Mouse (Mus musculus) limb, embryonic 11.5 days (tissue): ENCODE measurements around the gene Magi2. TPM values are rescaled to one million over a fixed set of nuclear protein-coding genes. Genes with fewer than 3 reads are reported as not detected.

Experiments used
- ATAC-seq: fragments of 200-750 bp; cut with Nextera tagmentation; 2 replicates; pipeline ENCODE4 v1.8.0; 2017; ENCODE audit warnings: low read depth; ENCODE audit not compliant: insufficient number of reproducible peaks, low FRiP score, low TSS enrichment
- DNase-seq: peaks from one replicate; pipeline ENCODE4 v3.0.0-alpha.2; 2015; ENCODE audit warnings: low spot score
- H3K27ac ChIP-seq: fragments of 300-500 bp; sonication (generic); replicated peaks from 2 replicates; pipeline ENCODE4 v1.5.1; 2014; ENCODE audit warnings: low read depth, mild to moderate bottlenecking, low read length
- H3K27me3 ChIP-seq: fragments of 300-500 bp; sonication (generic); 2 replicates; pipeline ENCODE4 v1.6.1; 2014; ENCODE audit warnings: mild to moderate bottlenecking, low read length, mixed read lengths; ENCODE audit not compliant: control insufficient read depth, insufficient read depth
- H3K36me3 ChIP-seq: fragments of 300-500 bp; sonication (generic); 2 replicates; pipeline ENCODE4 v1.6.1; 2014; ENCODE audit warnings: mild to moderate bottlenecking, low read length, moderate library complexity, mixed read lengths; ENCODE audit not compliant: control insufficient read depth, insufficient read depth
- H3K4me1 ChIP-seq: fragments of 300-500 bp; sonication (generic); 2 replicates; pipeline ENCODE4 v1.6.1; 2014; ENCODE audit warnings: low read length, mixed read lengths; ENCODE audit not compliant: control insufficient read depth, insufficient read depth
- H3K4me2 ChIP-seq: fragments of 300-500 bp; sonication (generic); 2 replicates; pipeline ENCODE4 v1.6.1; 2014; ENCODE audit warnings: low read depth, mild to moderate bottlenecking, moderate library complexity; ENCODE audit not compliant: severe bottlenecking
- H3K4me3 ChIP-seq: fragments of 300-500 bp; sonication (generic); 2 replicates; pipeline ENCODE4 v1.5.1; 2014; ENCODE audit warnings: low read depth, low read length
- H3K9ac ChIP-seq: fragments of 300-500 bp; sonication (generic); 2 replicates; pipeline ENCODE4 v1.6.1; 2014; ENCODE audit warnings: mild to moderate bottlenecking, low read length
- H3K9me3 ChIP-seq: fragments of 300-500 bp; sonication (generic); 2 replicates; pipeline ENCODE4 v1.6.1; 2016; ENCODE audit warnings: low read length; ENCODE audit not compliant: control insufficient read depth
- WGBS: fragments of 180-500 bp; shearing (Covaris S2); extraction: QIAGEN DNeasy Blood & Tissue Kit; methylation state at CpG from one replicate; pipeline ENCODE4 v1.1.7; 2014; 5-methylcytosine and 5-hydroxymethylcytosine counted together
- polyA plus RNA-seq: library from polyadenylated mRNA; unstranded; fragments of >200 nt; fragmentation: Nextera tagmentation; extraction: Ambion mirVana; gene quantifications from 2 replicates; pipeline ENCODE4 v1.2.1, GENCODE M21; 2014

Magi2 gene
- polyA plus RNA-seq, 1 experiment from 2014 or later = 2.8 TPM

- no peaks in the 10 kb centered on the region for H3K36me3 ChIP-seq
- 17% methylated on average over 5 of the region's 5 CpGs for WGBS
- no peak overlapping the region for H3K4me2 ChIP-seq
- no peak overlapping the region for H3K4me3 ChIP-seq
- H3K27me3 ChIP-seq = no peaks in the 10 kb centered on the region
- H3K9ac ChIP-seq = no peak overlapping the region
- H3K4me1 ChIP-seq = peaks cover 5% of the 10 kb centered on the region; the same call in 1 of the 2 replicates
- DNase-seq (no peak), ATAC-seq (no peak)
- no peaks in the 10 kb centered on the region for H3K9me3 ChIP-seq
- no peak overlapping the region for H3K27ac ChIP-seq
These were observed 1527.1 kb downstream of the Magi2 start for GRCm38 (mm10) chr5:20753963-20754362.
